Mouse (Mus musculus) thymus, postnatal 36 days (tissue): Measurements from ENCODE around the gene Gm9508.
A peak's percentile ranks its signal among the peaks of the same experiment; 100 is the strongest.

ENCODE experiments used
- DNase-seq, 2 experiments: peaks; one replicate each; pipeline ENCODE4 v3.0.0; 2022; ENCODE audit warnings: mixed read lengths in 2 of 2

The Gm9508 gene

DNA sequence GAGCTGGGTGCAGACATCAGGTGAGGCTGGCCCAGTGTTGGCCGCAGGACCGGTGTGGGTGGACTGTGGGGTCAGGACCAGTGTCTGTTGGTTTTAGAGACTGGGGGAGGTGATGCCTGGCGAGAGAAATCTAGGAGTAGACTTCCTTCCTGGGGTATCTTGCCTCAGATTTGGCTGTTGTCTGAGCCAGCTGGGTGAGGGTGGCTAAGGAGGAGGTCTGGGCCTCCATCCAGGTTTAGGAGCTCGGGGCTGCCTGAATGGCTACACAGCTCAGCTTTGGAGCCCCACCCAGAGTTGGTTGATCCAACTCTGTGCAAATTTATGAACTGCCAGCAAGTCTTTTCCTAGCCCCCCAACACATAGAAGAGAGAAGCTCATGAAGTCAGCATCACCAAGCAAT, 29.6 kb downstream of the Gm9508 start:
- no peak for DNase-seq

DNA sequence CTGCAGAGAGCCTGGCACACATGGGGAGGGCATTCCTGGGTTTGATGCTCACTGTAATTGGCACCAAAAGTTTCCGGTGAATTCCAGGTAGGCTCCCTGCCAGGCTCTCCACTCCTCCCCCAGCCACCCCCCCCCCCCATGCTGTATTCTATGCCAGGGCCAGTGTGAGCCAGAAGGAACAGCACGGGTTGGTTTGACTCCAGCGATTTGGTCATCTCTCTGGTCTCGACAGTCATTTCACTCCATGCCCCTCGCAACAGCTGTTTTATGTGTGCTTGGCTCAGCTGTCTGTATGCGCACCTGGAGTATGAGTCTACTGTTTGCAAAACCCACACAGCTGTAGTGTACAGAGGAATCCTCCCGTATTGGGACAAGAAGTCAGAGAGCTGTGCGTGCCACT, 30.7 kb downstream of the Gm9508 start:
- peak in 1 of 2 experiments; percentile 43 for DNase-seq

GRCm38 (mm10) chr10:77663949-77664665, 32.9 kb downstream of the Gm9508 start:
- DNase-seq = no peak

GRCm38 (mm10) chr10:77658286-77658994, 38.6 kb downstream of the Gm9508 start:
- no peak for DNase-seq

DNA sequence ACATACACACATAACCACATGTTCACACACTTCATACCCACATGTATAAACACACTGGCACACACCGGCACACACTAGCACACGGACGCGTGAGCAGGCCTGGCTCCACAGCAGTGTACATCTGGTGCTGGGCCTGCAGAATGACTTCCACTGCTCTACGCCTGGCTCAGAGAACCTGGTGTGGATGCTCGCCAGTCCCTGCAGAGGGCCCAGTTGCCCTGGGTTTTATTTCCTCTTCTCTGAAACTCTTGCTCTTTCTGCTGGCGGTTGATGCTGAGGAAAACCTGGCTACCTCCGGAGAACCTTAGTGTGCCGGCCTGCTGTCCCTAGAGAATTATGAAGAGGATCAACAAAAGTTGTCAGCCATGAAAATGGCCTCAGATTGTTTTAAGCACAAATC, 45.0 kb downstream of the Gm9508 start:
- no peak for DNase-seq

DNA sequence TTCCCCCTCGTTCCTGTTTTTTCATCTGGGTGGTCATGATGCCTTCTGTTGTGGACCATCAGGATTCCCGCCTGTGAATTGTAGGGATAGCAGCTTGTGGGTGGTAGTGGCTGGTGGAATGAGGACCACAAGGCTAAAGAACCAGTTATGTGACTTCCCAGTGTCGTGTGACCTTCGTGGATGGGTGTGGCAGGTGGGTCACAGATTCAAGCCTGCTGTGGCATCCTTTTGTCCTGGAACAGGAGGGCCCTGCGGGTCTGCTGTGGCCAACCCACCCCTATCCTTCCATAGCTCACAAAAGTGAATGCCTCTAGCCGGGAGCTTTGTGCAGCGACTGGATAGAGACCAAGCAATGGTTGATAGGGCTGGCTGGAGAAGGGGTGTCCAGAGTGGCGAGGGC, 49.1 kb downstream of the Gm9508 start:
- no peak for DNase-seq

DNA sequence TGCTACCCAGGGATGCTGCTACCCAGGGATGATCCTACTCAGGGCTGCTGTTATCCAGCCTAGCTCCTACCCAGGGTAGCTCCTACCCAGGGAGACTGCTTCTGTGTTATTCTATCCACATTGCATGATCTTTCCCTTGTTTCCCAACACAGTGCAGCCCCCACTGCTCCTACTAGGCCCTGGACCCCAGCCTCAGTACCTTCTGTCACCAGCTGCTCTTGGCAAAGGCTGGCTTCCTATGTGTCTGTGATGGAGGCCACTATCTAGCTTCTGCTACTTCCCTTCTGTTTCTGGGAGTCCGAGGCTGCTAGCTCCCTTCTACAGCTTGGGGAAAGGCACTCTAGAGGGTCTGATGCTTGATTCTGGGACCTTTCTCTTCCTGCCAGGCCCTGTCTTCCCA, 49.6 kb downstream of the Gm9508 start:
- DNase-seq = no peak
